Mouse (Mus musculus) stomach, embryonic 15.5 days (tissue): ENCODE data around the gene Cnksr3. TPM values are rescaled to one million over a fixed set of nuclear protein-coding genes. Genes with fewer than 3 reads are reported as not detected.
A peak's percentile ranks its signal among the peaks of the same experiment; 100 is the strongest.

ENCODE experiments used
- ATAC-seq: fragments of 200-750 bp; cut with Nextera tagmentation; 2 replicates; pipeline ENCODE4 v1.8.0; 2017; ENCODE audit warnings: low read depth, moderate number of reproducible peaks, moderate TSS enrichment; ENCODE audit not compliant: insufficient read depth, low FRiP score
- H3K27ac ChIP-seq: fragments of 300-500 bp; sonication (generic); 2 replicates; pipeline ENCODE4 v1.5.1; 2015; ENCODE audit warnings: mild to moderate bottlenecking, inconsistent platforms
- H3K27me3 ChIP-seq: fragments of 300-500 bp; sonication (generic); replicated peaks from 2 replicates; pipeline ENCODE4 v1.6.1; 2015; ENCODE audit warnings: inconsistent platforms
- H3K36me3 ChIP-seq: fragments of 300-500 bp; sonication (generic); 2 replicates; pipeline ENCODE4 v1.6.1; 2015; ENCODE audit warnings: inconsistent platforms
- H3K4me1 ChIP-seq: fragments of 300-500 bp; sonication (generic); 2 replicates; pipeline ENCODE4 v1.6.1; 2015; ENCODE audit warnings: inconsistent platforms
- H3K4me2 ChIP-seq: fragments of 300-500 bp; sonication (generic); 2 replicates; pipeline ENCODE4 v1.6.1; 2015; ENCODE audit warnings: mild to moderate bottlenecking, inconsistent platforms
- H3K4me3 ChIP-seq: fragments of 300-500 bp; sonication (generic); replicated peaks from 2 replicates; pipeline ENCODE4 v1.5.1; 2015; ENCODE audit warnings: inconsistent platforms
- H3K9ac ChIP-seq: fragments of 300-500 bp; sonication (generic); 2 replicates; pipeline ENCODE4 v1.6.1; 2015; ENCODE audit warnings: inconsistent platforms
- H3K9me3 ChIP-seq: fragments of 300-500 bp; sonication (generic); 2 replicates; pipeline ENCODE4 v1.6.1; 2016; ENCODE audit warnings: inconsistent platforms
- WGBS: fragments of 180-500 bp; shearing (Covaris S2); methylation state at CpG from one replicate; pipeline ENCODE4 v1.1.7; 2015; 5-methylcytosine and 5-hydroxymethylcytosine counted together
- polyA plus RNA-seq: library from polyadenylated mRNA; unstranded; fragments of >200 nt; fragmentation: Nextera tagmentation; extraction: Ambion mirVana; gene quantifications from 2 replicates; pipeline ENCODE4 v1.2.1, GENCODE M21; 2015

Gene Cnksr3
- polyA plus RNA-seq, 1 experiment from 2014 or later: 14.6 TPM

- Histone ChIP-seq H3K4me3 (no peak overlapping the region), H3K9me3 (no peaks in the 10 kb centered on the region)
These were observed 41.6 kb downstream of the Cnksr3 start for GRCm38 (mm10) chr10:7170434-7170833.

GRCm38 (mm10) chr10:7163031-7163430 lies 49.0 kb downstream of the Cnksr3 start:
- no peak overlapping the region for H3K4me2 ChIP-seq
- 75% methylated on average over 12 of the region's 12 CpGs for WGBS
- no peaks in the 10 kb centered on the region for H3K9me3 ChIP-seq
- H3K4me1 ChIP-seq: peaks cover 29% of the 10 kb centered on the region
- H3K27me3 ChIP-seq: no peaks in the 10 kb centered on the region
- ATAC-seq: no peak
- H3K27ac ChIP-seq: no peak overlapping the region
- no peak overlapping the region for H3K9ac ChIP-seq
- H3K36me3 ChIP-seq: no peaks in the 10 kb centered on the region
- H3K4me3 ChIP-seq: no peak overlapping the region

More at GRCm38 (mm10) chr10:7170434-7170833, 41.6 kb downstream of the Cnksr3 start:
- no peak overlapping the region for H3K27ac ChIP-seq
- 87% methylated on average over 3 of the region's 3 CpGs for WGBS
- no peak overlapping the region for H3K4me2 ChIP-seq
- no peaks in the 10 kb centered on the region for H3K27me3 ChIP-seq
- 0 out of 2 replicates have a peak, but pooled peaks cover 2% of the 10 kb centered on the region for H3K4me1 ChIP-seq
- no peak for ATAC-seq
- H3K36me3 ChIP-seq: no peaks in the 10 kb centered on the region
- no peak overlapping the region for H3K9ac ChIP-seq

GRCm38 (mm10) chr10:7159061-7159511 lies 53.0 kb downstream of the Cnksr3 start:
- 14% methylated on average over 7 of the region's 7 CpGs for WGBS
- peaks cover 32% of the 10 kb centered on the region for H3K4me1 ChIP-seq
- no peaks in the 10 kb centered on the region for H3K27me3 ChIP-seq
- peak overlapping the region; percentile 45 for H3K4me2 ChIP-seq
- peak; percentile 65 for ATAC-seq
- no peak overlapping the region for H3K9ac ChIP-seq
- H3K27ac ChIP-seq: peak overlapping the region; percentile 92
- H3K9me3 ChIP-seq: no peaks in the 10 kb centered on the region
- no peaks in the 10 kb centered on the region for H3K36me3 ChIP-seq
- no peak overlapping the region for H3K4me3 ChIP-seq

GRCm38 (mm10) chr10:7158285-7159060 lies 53.6 kb downstream of the Cnksr3 start:
- peak overlapping the region; percentile 92 for H3K27ac ChIP-seq
- H3K9ac ChIP-seq: no peak overlapping the region
- peaks cover 3% of the 10 kb centered on the region; the same call in 1 of the 2 replicates for H3K36me3 ChIP-seq
- peaks cover 28% of the 10 kb centered on the region for H3K4me1 ChIP-seq
- ATAC-seq: peak; percentile 68; the same call in 1 of the 2 replicates
- no peak overlapping the region for H3K4me3 ChIP-seq
- H3K4me2 ChIP-seq: peak overlapping the region; percentile 45
- WGBS: 10% methylated on average over 15 of the region's 15 CpGs
- H3K9me3 ChIP-seq: no peaks in the 10 kb centered on the region
- H3K27me3 ChIP-seq: no peaks in the 10 kb centered on the region

DNA sequence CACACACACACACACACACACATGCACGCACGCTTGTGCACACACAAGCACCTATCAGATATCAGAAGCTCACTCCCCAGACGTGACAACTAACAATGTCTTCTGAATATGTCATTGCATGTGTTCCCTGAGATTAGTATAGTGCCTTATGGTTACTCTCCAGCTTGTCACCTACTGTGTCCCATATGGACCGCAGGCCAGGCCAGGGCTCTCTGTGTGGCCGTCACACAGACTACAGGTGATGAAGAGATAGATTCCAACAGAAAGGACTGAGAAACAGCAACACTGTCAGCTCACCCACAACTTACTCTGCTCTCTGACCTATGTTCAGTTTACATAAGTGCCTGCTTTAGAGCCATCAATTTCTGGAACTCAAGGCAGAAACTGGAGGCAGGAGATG lies 57.2 kb downstream of the Cnksr3 start:
- Histone ChIP-seq H3K9ac (no peak overlapping the region), H3K27me3 (no peaks in the 10 kb centered on the region), H3K27ac (no peak overlapping the region), H3K36me3 (peaks cover 10% of the 10 kb centered on the region), H3K4me1 (peaks cover 16% of the 10 kb centered on the region), H3K4me2 (no peak overlapping the region), H3K9me3 (no peaks in the 10 kb centered on the region), H3K4me3 (no peak overlapping the region)
- 91% methylated on average over 5 of the region's 5 CpGs for WGBS
- no peak for ATAC-seq

DNA sequence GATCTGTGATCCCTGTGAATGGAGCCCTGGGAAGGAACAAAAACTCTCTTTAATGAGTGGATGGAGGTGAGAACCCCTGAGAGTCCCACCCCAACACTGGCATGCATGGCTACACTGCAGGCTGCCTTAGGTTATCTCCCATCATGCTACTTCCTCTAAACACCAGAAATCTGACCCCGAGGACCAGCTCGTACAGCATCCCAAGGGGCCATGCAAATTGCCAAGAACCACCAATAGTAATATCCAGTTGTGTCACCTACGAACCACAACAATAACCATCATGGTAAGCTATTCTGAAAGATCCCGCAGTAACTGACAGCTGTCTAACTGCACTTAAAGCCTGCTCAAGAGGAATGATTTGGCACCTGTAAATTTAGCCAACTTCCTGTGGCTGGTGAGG lies 59.1 kb downstream of the Cnksr3 start:
- Histone ChIP-seq H3K27me3 (no peaks in the 10 kb centered on the region), H3K9me3 (no peaks in the 10 kb centered on the region), H3K4me2 (no peak overlapping the region), H3K27ac (no peak overlapping the region), H3K4me3 (no peak overlapping the region), H3K4me1 (peaks cover 4% of the 10 kb centered on the region), H3K36me3 (peaks cover 10% of the 10 kb centered on the region), H3K9ac (no peak overlapping the region)
- 82% methylated on average over 4 of the region's 4 CpGs for whole genome bisulfite sequencing
- no peak for ATAC-seq

DNA sequence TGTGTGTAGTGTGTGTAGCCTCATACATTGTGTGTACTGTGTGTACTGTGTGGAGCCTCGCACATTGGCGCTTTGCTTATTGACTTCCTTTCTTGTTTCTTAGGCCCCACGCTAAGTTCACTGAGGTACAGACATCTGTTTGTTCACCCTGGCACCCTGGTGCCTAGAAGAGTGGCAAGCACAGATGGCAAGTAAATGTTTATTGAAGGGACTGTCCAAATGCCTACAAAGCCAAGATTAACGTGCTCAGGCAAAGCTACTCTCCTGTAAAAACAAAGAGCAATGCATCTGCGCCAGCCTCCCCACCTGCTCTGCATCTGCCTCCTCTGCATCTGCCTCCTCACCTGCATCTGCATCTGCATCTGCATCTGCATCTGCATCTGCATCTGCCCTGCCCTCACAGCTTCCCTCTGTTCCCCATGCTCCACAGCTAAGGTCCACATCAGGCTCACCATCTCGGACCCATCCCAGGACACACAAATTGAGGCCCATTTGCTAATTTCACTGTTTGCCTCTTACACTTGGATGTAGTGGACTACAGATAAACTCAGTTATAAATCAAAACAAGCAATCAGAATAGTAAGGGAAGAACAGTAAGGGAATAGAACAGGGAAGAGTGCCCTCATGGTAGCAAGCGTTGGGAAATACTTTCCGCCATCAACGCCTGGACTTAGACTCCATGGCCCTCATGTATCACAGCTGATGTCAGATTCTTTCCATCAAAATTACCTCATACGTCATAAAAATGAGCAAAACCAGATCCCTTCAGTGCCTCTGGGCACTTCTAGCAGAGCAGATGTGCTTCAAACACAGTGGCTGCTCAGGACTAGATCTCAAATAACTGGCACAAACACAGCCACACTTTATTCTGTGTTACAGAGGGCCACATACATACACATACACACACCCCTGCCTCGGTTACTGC lies 62.1 kb downstream of the Cnksr3 start:
- Histone ChIP-seq H3K9me3 (no peaks in the 10 kb centered on the region), H3K36me3 (peaks cover 10% of the 10 kb centered on the region), H3K4me1 (no peaks in the 10 kb centered on the region), H3K4me3 (no peak overlapping the region), H3K27ac (no peak overlapping the region), H3K9ac (no peak overlapping the region), H3K27me3 (no peaks in the 10 kb centered on the region), H3K4me2 (no peak overlapping the region)
- ATAC-seq: peak; percentile 16; the same call in 1 of the 2 replicates
- WGBS: 84% methylated on average over 11 of the region's 11 CpGs

GRCm38 (mm10) chr10:7145614-7146013 lies 66.4 kb downstream of the Cnksr3 start:
- WGBS: 75% methylated on average over 5 of the region's 5 CpGs
- no peak for ATAC-seq
- no peak overlapping the region for H3K9ac ChIP-seq
- no peak overlapping the region for H3K27ac ChIP-seq
- no peaks in the 10 kb centered on the region for H3K36me3 ChIP-seq
- no peak overlapping the region for H3K4me2 ChIP-seq
- H3K9me3 ChIP-seq: no peaks in the 10 kb centered on the region
- H3K27me3 ChIP-seq: no peaks in the 10 kb centered on the region
- peaks cover 14% of the 10 kb centered on the region for H3K4me1 ChIP-seq
- no peak overlapping the region for H3K4me3 ChIP-seq

- no peak for ATAC-seq
- Histone ChIP-seq H3K36me3 (no peaks in the 10 kb centered on the region), H3K9ac (no peak overlapping the region), H3K9me3 (no peaks in the 10 kb centered on the region), H3K4me2 (no peak overlapping the region), H3K4me3 (no peak overlapping the region), H3K4me1 (peaks cover 14% of the 10 kb centered on the region), H3K27ac (peak overlapping the region; percentile 44; the same call in 1 of the 2 replicates), H3K27me3 (no peaks in the 10 kb centered on the region)
- 37% methylated on average over 13 of the region's 13 CpGs for WGBS
These were observed 67.8 kb downstream of the Cnksr3 start for GRCm38 (mm10) chr10:7144081-7144783.

DNA sequence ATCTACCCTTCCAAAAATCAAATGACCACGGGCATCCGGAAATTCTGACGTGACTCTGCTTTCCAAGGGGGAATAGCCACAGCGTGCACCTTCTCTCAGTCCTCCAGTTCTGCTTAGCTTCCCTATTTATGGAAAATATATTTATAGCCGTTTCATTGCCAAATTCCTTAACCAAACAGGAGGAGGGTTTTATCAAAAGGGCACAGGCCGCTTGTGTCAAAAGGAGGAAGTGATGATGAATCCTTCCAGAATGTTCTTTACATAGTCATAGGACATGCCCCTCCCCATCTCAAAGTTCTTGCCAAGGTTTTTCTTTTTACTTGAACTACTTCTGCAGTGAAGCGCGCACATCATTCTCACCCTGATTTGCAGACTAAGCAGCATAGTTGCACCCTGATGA lies 69.8 kb downstream of the Cnksr3 start:
- peaks cover 14% of the 10 kb centered on the region for H3K4me1 ChIP-seq
- no peak overlapping the region for H3K9ac ChIP-seq
- no peaks in the 10 kb centered on the region for H3K9me3 ChIP-seq
- H3K36me3 ChIP-seq: no peaks in the 10 kb centered on the region
- 64% methylated on average over 8 of the region's 8 CpGs for WGBS
- H3K4me3 ChIP-seq: no peak overlapping the region
- H3K27ac ChIP-seq: no peak overlapping the region
- no peaks in the 10 kb centered on the region for H3K27me3 ChIP-seq
- no peak overlapping the region for H3K4me2 ChIP-seq
- ATAC-seq: no peak

DNA sequence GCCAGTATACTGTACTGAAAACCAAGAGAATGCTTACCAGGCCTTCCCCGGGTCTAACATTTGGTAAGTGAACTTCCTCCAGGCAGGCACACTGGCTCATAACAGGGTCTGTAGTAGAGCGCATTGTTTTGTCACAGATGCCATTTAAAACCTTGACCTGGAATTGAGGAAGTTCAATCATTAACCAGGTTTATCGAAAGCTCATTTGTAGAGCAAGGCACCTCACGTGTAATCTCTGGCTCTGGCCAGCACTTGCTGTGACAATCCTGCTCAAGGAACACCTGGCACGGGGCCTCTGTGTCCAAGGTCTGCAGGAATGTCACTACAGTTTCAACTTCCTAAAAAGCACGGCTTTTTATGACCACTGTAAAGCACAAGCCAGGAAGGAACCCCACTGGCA lies 71.8 kb downstream of the Cnksr3 start:
- Histone ChIP-seq H3K4me1 (peaks cover 21% of the 10 kb centered on the region), H3K9me3 (no peaks in the 10 kb centered on the region), H3K27me3 (no peaks in the 10 kb centered on the region), H3K4me3 (no peak overlapping the region), H3K36me3 (no peaks in the 10 kb centered on the region), H3K27ac (peak overlapping the region; percentile 52; the same call in 1 of the 2 replicates), H3K4me2 (no peak overlapping the region), H3K9ac (no peak overlapping the region)
- peak; percentile 88 for ATAC-seq
- 58% methylated on average over 6 of the region's 6 CpGs for WGBS
